Mouse (Mus musculus): ENCODE results near the gene Golt1b. TPM values are rescaled to one million over a fixed set of nuclear protein-coding genes. Genes with fewer than 3 reads are reported as not detected.

The Golt1b gene
- polyA plus RNA-seq, 1 experiment = 9.4 TPM

DNA sequence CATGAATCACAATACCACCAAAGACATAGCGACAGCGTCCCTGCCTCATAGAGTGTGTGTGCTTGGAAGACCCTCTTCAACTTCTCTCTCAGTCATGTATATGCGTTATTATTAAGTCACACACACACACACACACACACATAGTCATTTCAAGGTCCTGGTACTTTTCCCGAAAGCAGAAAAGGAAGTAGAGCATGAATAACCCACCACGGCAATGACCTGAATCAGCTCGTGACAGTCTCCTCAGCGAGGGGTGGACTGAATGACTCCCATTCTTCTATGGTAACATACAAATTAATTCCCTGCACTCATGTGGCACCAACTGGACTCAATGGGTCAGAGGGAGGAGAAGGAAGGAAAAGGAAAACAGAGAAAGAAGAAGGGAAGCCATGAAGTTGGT is 38.0 kb downstream of the Golt1b start:
- no peak overlapping the region for H3K27ac ChIP-seq (ENCODE audit: control insufficient read depth, insufficient read depth, low read length)
- 46% methylated on average over 7 of the region's 7 CpGs for WGBS
- H3K36me3 ChIP-seq (ENCODE audit: control insufficient read depth, insufficient read depth, low read length) = no peaks in the 10 kb centered on the region
- DNase-seq = no peak
- no peaks in the 10 kb centered on the region for H3K27me3 ChIP-seq (ENCODE audit: control insufficient read depth, insufficient read depth, low read length)
- no peak overlapping the region for H3K4me3 ChIP-seq (ENCODE audit: control insufficient read depth, insufficient read depth, low read length)
- no peaks in the 10 kb centered on the region for H3K4me1 ChIP-seq (replicated peaks; ENCODE audit: control insufficient read depth, insufficient read depth, low read length)
- TF ChIP-seq POLR2A (IDR thresholded peaks at IDR 0.05; ENCODE audit: control insufficient read depth, extremely low read depth, insufficient read depth, low read length, poor library complexity) = no peak
- TF ChIP-seq CTCF (IDR thresholded peaks at IDR 0.05; ENCODE audit: borderline replicate concordance, control insufficient read depth, extremely low read depth, insufficient read depth, low read length, poor library complexity) = no peak

DNA sequence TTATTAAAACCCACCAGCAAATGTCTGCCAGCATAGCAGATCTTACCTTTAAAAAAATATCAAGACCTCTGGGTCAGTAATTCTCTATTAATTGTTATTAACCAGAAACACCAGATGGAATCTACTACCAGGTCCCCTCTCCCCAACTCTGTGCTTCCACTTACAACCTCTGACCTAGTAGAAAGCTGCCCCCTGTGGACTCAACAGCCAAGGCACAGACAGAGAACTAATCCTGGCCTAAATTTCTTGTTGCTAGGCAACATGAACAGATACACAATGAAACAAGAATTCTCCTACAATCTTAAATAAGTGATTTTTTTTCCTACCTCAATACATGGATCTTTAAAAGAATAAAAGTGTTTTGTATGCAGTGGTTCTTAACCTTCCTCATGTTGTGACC is 42.1 kb downstream of the Golt1b start:
- Histone ChIP-seq H3K4me1 (replicated peaks; ENCODE audit: control insufficient read depth, insufficient read depth, low read length) (no peaks in the 10 kb centered on the region), H3K27me3 (ENCODE audit: control insufficient read depth, insufficient read depth, low read length) (no peaks in the 10 kb centered on the region), H3K4me3 (ENCODE audit: control insufficient read depth, insufficient read depth, low read length) (no peak overlapping the region), H3K27ac (ENCODE audit: control insufficient read depth, insufficient read depth, low read length) (no peak overlapping the region), H3K36me3 (ENCODE audit: control insufficient read depth, insufficient read depth, low read length) (no peaks in the 10 kb centered on the region)
- no peak for DNase-seq
- no peak for TF ChIP-seq CTCF (IDR thresholded peaks at IDR 0.05; ENCODE audit: borderline replicate concordance, control insufficient read depth, extremely low read depth, insufficient read depth, low read length, poor library complexity)
- TF ChIP-seq POLR2A (IDR thresholded peaks at IDR 0.05; ENCODE audit: control insufficient read depth, extremely low read depth, insufficient read depth, low read length, poor library complexity) = no peak

DNA sequence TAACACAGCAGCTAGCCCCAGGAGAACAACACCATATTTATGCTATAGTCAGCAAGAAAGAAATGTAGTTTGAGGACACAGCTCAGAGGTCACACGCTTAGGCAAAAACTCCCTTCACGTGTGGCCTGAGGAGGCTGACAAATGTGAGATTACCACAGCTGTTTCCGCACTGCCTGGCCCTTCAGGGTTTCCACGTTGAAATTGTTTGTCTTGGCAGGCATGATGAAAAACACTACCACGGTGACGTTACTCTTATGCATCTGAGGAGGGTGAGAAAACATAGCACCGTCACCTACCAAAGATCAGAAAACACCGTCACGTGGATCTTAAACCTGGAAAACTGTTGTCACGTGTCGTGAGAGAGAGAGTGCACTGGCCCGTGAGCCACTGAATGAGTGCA is 64.4 kb downstream of the Golt1b start:
- 89% methylated on average over 12 of the region's 12 CpGs for WGBS
- DNase-seq = no peak
- H3K36me3 ChIP-seq (ENCODE audit: control insufficient read depth, insufficient read depth, low read length) = no peaks in the 10 kb centered on the region

GRCm38 (mm10) chr6:142453311-142453710 is 66.3 kb downstream of the Golt1b start:
- 4% methylated on average over 2 of the region's 2 CpGs for WGBS
- H3K4me1 ChIP-seq (replicated peaks; ENCODE audit: control insufficient read depth, insufficient read depth, low read length) = peaks cover 33% of the 10 kb centered on the region

More for the DNA sequence above, 64.4 kb downstream of the Golt1b start:
- peaks cover 33% of the 10 kb centered on the region for H3K4me1 ChIP-seq (replicated peaks; ENCODE audit: control insufficient read depth, insufficient read depth, low read length)
- no peak overlapping the region for H3K27ac ChIP-seq (ENCODE audit: control insufficient read depth, insufficient read depth, low read length)
- H3K27me3 ChIP-seq (ENCODE audit: control insufficient read depth, insufficient read depth, low read length) = no peaks in the 10 kb centered on the region
- no peak overlapping the region for H3K4me3 ChIP-seq (ENCODE audit: control insufficient read depth, insufficient read depth, low read length)
- TF ChIP-seq CTCF (IDR thresholded peaks at IDR 0.05; ENCODE audit: borderline replicate concordance, control insufficient read depth, extremely low read depth, insufficient read depth, low read length, poor library complexity) (no peak), POLR2A (IDR thresholded peaks at IDR 0.05; ENCODE audit: control insufficient read depth, extremely low read depth, insufficient read depth, low read length, poor library complexity) (no peak)

More at GRCm38 (mm10) chr6:142453311-142453710, 66.3 kb downstream of the Golt1b start:
- H3K27ac ChIP-seq (ENCODE audit: control insufficient read depth, insufficient read depth, low read length) = peak overlapping the region; percentile 8; the same call in 1 of the 2 replicates
- TF ChIP-seq POLR2A (IDR thresholded peaks at IDR 0.05; ENCODE audit: control insufficient read depth, extremely low read depth, insufficient read depth, low read length, poor library complexity) (no peak), CTCF (IDR thresholded peaks at IDR 0.05; ENCODE audit: borderline replicate concordance, control insufficient read depth, extremely low read depth, insufficient read depth, low read length, poor library complexity) (no peak)
- no peak overlapping the region for H3K4me3 ChIP-seq (ENCODE audit: control insufficient read depth, insufficient read depth, low read length)
- no peaks in the 10 kb centered on the region for H3K36me3 ChIP-seq (ENCODE audit: control insufficient read depth, insufficient read depth, low read length)
- DNase-seq = peak; percentile 54
- H3K27me3 ChIP-seq (ENCODE audit: control insufficient read depth, insufficient read depth, low read length) = no peaks in the 10 kb centered on the region

Other genes starting within 250 kb of the Golt1b start
- gene Slco1a6, start 178.7 kb upstream of the Golt1b start, polyA plus RNA-seq (2012; rRNA removed) = not detected in 2 replicates
- gene Iapp, start 88.8 kb upstream of the Golt1b start, polyA plus RNA-seq (2012; rRNA removed) = 4.0 and 6.6 TPM in 2 replicates
- 0.15 and 0.27 TPM in 2 replicates for gene Slco1a5, start 64.2 kb upstream of the Golt1b start, polyA plus RNA-seq (2012; rRNA removed)
- gene Pyroxd1, start 41.6 kb upstream of the Golt1b start, polyA plus RNA-seq (2012; rRNA removed) = 6.3 TPM in 2 replicates
- 23.6 and 24.2 TPM in 2 replicates for gene Recql, start 134 bp upstream of the Golt1b start, polyA plus RNA-seq (2012; rRNA removed)
- 1.1 and 2.0 TPM in 2 replicates for gene Spx, start 26.2 kb downstream of the Golt1b start, polyA plus RNA-seq (2012; rRNA removed)
- 0.74 and 1.1 TPM in 2 replicates for gene Gys2, start 85.9 kb downstream of the Golt1b start, polyA plus RNA-seq (2012; rRNA removed)
- 394 and 525 TPM in 2 replicates for gene Ldhb, start 120.7 kb downstream of the Golt1b start, polyA plus RNA-seq (2012; rRNA removed)
- gene Kcnj8, start 184.4 kb downstream of the Golt1b start, polyA plus RNA-seq (2012; rRNA removed) = 3.1 and 3.9 TPM in 2 replicates